Mouse (Mus musculus) megakaryocyte, adult 5-6 weeks (primary cell): Measurements from ENCODE around the gene Nab2. TPM values are rescaled to one million over a fixed set of nuclear protein-coding genes. Genes with fewer than 3 reads are reported as not detected.

Experiments used
- ATAC-seq: 2 replicates; pipeline ENCODE4 v1.8.0; 2016; ENCODE audit warnings: mild to moderate bottlenecking, inconsistent platforms; ENCODE audit not compliant: poor library complexity, severe bottlenecking
- total RNA-seq, 2 experiments: library from RNA; stranded (forward) in 1 of 2; stranded (reverse) in 1 of 2; fragments of 153-499, 151-499 nt in 1 of 2; fragments of 221-1000, 200-1000 nt in 1 of 2; gene quantifications; 2 replicates each; pipeline versions ENCODE4 v1.2.3 to v1.2.4; 2015 to 2017

Nab2 gene
- total RNA-seq, 2 experiments from 2014 or later: 2.0 to 2.4 TPM

DNA sequence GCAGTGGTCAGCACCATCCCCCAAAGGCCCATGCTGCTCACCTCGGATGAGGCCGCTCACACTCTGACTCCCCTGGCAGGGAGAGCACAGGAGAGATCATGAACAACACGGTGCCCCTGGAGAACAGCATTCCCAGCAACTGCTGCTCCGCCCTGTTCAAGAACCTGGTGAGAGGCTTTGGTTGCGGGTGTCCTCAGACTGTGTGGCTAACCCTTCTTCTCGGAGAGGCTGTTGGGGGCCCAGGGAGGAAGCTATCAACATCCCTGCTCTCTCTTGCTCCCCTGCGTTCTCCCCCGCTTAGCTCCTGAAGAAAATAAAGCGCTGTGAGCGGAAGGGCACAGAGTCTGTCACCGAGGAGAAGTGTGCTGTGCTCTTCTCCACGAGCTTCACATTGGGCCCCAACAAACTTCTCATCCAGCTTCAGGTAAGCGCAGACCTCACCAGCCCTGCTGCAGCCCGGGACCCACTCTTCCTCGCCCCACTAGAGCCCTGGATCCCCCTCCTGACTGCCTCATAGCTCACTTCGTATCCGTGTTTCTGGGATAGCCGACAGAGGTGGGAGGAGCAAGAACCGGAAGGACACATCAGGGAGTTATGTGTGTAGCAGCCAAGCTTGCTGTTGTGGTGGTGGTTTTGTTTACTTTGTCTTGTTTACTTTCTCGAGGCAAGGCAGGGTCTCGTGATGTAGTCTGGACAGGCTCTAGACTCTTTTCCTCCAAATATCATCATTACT lies 15.3 kb downstream of the Nab2 start:
- ATAC-seq: no peak

GRCm38 (mm10) chr10:127645791-127646190 lies 22.6 kb downstream of the Nab2 start:
- no peak for ATAC-seq

DNA sequence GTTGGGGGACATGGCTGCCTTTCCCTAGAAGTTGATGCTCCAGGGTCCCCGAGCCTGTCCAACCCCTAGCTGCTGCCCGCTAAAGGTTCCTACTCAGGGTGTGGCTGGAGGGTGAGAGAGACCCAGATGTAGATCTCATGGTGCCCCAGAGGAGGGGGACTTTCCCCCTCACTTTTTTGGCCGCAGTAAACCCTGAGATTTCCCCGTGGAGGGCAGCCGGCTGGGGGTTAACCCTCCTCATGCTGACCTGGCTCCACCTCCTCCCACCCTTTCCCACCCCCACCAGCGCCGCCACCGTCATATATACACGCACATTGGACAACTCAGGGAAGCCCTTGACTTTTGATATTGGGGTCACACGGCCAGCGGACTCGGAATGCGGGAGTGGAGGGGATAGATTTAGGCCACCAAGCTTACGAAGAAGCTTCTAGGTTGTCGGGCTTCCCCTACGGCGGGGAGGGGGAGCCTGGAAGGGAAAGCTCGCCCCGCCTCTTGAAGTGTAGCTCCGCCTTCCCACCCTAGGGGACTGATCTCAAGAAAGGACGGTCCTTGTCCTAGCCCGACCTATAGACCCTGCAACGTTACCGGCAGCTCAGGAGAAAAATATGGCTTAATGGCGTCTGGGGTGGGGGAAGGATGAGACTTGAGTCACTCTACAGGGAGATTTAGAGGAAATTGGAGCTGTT lies 24.7 kb downstream of the Nab2 start:
- peak; percentile 54 for ATAC-seq

DNA sequence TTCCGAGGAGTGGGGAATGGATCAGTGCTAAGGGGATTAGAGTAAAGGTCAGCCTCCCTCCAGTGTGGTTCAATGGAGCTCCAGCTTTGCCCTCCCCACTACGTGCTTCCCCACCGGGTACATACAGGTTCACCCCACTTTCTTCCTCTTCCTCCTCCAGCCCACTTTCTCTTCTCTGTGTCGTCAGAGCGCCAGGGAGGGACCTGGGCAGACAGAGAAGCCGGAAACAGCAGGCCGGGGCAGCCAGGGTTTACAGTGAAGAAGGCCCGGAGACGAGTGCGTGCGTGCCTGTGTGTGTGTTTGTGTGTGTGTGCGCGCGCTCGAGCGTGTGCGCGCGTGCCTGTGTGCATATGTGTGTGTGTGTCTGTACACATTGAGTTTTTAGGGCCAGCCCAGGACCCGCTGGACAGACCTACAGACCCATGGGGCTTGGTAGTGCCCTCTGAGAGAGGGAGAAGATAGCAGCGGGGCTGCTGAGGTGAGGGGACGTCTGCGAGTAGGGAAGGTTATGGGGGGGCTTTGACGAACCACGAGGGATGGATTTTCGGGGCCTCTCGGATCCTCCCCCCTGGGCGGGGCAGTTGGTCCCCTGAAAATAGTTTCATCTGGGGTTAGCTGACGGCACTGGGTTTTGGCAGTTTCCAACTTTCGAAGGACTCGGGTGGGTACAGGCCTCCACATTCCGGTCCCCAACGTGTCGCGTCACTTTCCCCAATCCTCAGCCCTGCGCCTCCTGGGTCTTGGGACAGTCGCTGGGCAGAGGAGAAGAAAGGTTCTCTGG lies 25.4 kb downstream of the Nab2 start, which contains the start of gene Stat6:
Stat6 (plus strand) TSS at position 215 of the 781 bp plus-strand sequence.
- peak; percentile 79 for ATAC-seq

DNA sequence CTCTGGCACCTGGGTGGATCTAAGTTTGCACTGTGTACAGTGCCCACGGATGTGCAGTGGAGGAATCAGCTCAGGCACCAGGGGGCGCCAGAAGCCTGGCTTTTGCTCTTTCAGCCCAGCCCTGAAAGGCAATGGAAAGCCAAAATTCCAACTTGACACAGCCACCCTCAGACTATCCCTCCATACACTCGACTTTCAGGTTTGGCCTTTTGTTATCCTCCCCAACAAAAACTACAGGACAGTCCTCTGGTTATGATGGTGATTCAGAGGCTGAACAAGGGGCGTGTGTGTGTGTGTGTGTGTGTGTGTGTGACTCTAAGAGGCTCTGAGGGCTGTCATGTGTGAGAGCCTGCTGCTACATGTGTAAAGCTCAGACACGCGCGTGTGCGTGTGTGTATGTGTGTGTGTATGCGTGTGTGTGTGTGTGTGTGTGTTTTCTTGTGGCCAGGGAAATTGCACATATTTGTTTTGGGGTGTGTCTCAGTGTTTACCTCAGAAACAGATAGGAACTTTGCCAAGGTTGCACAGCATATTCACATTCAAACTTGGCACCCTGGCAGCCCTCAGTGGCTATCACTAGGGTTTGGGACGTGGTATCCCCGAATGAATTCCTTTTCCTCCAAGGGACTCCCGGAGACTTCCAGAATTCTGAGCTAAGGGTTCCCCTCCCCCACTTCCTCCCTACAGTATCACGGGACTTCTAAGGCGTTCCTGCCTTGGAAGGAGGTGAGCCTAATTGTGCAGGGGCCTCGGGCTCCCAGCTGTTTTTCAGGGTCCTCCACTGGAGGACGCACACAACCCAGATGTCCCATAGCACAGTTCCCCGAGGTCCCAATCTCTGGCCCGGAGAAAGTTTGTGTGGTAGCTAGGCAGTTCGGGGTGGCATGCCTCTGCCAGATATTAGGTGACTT lies 26.3 kb downstream of the Nab2 start:
- ATAC-seq: peak; percentile 41

DNA sequence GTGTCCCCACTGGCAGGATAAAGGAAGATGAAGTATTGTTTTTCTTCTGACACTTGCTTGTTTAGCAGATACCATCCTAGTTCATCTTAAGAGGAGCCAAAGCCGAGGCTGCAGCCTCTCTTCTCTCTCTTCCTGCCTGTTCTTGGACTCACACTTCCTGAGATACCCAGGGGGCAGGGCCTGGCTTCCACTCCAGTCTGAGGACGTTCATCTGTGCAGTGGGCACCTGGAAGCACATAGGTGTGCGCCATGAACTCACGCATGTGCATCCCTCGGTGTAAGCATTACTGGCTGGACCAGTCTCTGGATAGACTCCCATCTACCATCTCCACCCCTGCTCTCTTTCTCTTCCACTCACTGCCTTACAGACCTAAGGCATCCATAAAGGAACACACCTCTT lies 27.9 kb downstream of the Nab2 start:
- ATAC-seq: no peak

GRCm38 (mm10) chr10:127632668-127633271 lies 35.6 kb downstream of the Nab2 start:
- no peak for ATAC-seq

GRCm38 (mm10) chr10:127631261-127632214 lies 36.8 kb downstream of the Nab2 start:
- ATAC-seq: peak; percentile 90

GRCm38 (mm10) chr10:127626433-127626832 lies 41.9 kb downstream of the Nab2 start:
- peak; percentile 48 for ATAC-seq

- no peak for ATAC-seq
Measured at GRCm38 (mm10) chr10:127623439-127624216, 44.7 kb downstream of the Nab2 start.

DNA sequence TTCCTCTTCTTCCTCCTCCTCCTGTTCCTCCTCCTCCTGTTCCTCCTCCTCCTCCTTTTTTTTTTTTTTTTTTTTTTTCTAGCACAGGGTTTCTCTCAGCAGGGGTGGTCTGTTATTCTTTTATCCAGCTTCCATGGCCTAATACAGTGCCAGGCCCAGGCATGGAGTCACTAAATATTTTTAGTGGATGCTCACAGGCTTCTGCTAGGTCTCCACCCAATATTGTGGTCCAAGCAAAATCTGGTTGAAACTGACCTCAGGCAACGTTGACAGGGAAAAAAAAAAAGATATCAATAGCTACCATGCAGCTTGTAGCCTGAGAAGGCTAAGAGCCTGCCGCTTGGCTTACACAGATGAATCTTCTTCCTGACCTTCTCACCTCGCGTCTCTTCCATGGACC lies 45.7 kb downstream of the Nab2 start:
- no peak for ATAC-seq

- ATAC-seq: peak; percentile 68
Measured at GRCm38 (mm10) chr10:127622057-127622392, 46.3 kb downstream of the Nab2 start.

DNA sequence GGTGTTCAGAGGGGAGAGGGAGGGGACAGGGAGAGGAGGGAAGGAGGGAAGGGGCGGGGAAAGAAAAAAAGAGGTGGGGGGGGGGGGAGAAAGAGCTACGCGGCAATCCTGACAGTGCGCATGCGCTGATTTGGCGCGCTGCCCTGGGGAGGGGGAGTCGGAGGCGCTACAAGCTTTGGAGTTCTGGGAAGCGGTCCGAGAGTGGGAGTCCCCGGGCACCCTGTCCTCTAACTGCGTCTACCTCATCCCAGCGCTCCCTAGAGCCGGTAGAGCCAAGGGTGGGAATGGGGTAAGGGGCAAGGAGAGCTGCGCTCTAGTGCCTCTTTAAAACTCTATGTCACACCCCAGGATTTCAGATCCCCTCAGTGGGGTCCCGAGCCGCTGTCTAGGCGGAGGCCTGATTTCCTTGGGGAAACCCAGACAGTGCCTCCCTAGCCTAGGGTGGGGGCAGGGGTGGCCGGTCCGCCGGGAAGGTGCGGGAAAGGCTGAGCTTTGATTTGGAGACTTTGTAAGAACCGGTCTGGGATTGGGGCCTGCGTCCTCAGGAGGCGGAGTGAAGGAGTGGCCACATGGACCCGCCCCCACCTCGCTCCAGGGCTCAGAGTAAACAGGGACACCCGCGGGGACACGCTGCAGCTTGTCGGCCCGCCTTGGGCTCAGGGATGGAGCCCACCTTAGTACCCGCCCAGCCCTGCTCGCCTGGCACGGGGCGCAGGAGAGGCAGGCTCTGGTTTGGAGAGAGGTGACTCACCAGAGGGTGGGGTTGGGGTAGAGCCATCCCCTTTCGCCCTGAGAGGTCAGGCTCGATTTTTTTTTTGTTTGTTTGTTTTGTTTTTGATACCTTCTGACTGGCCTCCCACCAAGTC lies 46.9 kb downstream of the Nab2 start:
- peak; percentile 80 for ATAC-seq

DNA sequence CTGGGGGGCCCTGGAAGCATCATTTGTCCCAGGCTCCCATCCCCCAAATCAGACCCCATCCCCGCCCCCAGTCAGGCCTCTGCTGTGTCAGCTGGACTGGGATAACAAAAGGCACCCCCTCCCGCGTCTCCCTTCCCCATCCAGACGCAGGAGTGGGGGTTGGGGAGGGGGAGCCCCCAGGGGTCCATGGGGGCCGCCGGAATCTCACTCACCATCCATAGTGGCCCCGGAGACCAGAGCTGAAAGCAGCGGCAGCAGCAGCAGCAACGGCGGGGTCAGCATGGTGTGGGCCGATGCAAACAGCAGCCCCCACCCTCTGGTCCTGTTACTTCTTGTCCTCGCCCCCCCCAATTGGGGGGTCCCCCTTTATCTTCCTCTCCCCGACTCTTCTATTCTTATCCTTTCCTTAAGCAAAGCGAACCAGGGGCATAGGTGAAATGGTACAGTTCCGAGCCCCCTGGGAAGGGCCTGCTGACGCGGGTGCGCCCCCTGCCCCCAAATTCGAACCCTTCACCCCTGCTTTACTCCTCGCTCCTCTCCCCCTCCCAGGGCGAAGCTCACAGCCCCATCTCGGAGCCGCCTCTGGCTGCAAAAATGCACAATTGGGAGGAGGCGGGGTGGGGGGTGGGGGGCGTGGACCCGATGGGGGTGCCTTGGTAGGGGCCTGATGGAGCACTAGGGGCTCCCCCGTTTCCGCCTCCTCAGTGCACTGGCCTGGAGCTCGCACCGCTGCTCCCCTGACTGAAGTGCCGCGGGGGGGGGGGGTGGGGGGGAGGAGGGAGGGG lies 47.8 kb downstream of the Nab2 start, which contains the start of gene Lrp1:
Lrp1 (minus strand) TSS at position 743 of the 785 bp plus-strand sequence.
- ATAC-seq: 0 out of 2 replicates have a peak, but pooled peaks have one; percentile 1

DNA sequence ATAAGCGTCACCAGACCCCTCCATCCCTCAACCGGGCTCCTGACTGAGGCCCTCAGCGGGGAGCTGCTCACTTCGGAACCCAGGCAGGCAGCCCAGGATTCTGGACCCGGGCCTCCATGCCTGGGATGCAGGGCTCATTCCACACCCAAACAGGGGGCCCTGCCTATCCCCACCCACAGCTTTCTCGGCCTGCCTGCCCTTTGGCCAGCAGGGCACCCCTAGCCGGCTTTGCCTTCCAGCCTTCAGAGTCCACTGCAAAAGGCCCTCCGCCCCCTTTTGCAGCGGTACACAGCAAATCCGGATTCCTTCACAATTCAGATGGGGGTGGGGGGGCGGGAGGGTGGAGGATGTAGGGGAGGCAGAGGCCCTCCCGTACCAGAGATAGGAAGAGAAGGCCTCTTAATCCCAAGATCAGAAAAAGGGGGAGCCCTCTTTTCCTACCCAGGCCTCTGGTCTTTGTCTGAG lies 48.4 kb downstream of the Nab2 start:
- ATAC-seq: no peak

DNA sequence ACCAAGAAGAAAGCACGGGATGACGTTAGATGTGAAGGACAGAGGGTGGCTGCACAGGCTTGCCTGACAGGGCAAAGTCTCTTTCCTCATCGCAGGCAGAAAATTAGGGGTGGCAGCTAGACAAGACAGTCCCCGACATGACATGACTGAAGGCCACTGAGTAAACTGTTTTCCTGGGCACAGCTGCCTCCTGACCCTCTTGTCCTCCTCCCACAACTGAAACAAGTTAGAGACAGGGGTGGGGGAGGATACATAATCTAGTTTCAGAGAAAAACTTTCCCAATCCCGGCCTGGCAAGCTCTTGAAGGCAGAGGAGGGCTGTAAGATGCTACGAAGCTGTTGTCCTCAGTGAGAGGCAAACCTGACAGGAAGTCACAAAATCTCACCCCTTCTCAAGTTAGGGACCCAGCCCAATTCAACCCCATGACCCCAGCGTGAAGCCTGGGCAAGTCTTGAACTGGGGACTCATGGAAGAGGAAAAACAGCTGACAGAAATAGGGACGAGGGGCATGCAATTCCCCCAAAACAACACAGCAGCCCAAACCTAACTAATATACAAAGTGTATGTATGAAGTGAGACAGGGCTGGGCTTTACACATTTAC lies 49.1 kb downstream of the Nab2 start:
- no peak for ATAC-seq
